Mouse (Mus musculus) intestine, postnatal 0 days (tissue): ENCODE measurements around the gene Pola2. TPM values are rescaled to one million over a fixed set of nuclear protein-coding genes. Genes with fewer than 3 reads are reported as not detected.

Source experiments
- ATAC-seq: fragments of 200-750 bp; cut with Nextera tagmentation; 2 replicates; pipeline ENCODE4 v1.8.0; 2017; ENCODE audit warnings: mild to moderate bottlenecking, moderate TSS enrichment, moderate library complexity
- H3K27ac ChIP-seq: fragments of 300-500 bp; sonication (generic); 2 replicates; pipeline ENCODE4 v1.5.1; 2014; ENCODE audit warnings: mild to moderate bottlenecking, low read depth, low read length, moderate library complexity
- H3K27me3 ChIP-seq: fragments of 300-500 bp; sonication (generic); replicated peaks from 2 replicates; pipeline ENCODE4 v1.6.1; 2014; ENCODE audit warnings: low read length, mixed read lengths; ENCODE audit not compliant: control insufficient read depth, insufficient read depth
- H3K36me3 ChIP-seq: fragments of 300-500 bp; sonication (generic); 2 replicates; pipeline ENCODE4 v1.6.1; 2014; ENCODE audit warnings: mild to moderate bottlenecking, moderate library complexity; ENCODE audit not compliant: control insufficient read depth, insufficient read depth
- H3K4me1 ChIP-seq: fragments of 300-500 bp; sonication (generic); replicated peaks from 2 replicates; pipeline ENCODE4 v1.6.1; 2014; ENCODE audit warnings: antibody characterized with exemption, low read length, mixed read lengths; ENCODE audit not compliant: control insufficient read depth, insufficient read depth
- H3K4me2 ChIP-seq: fragments of 300-500 bp; sonication (generic); replicated peaks from 2 replicates; pipeline ENCODE4 v1.6.1; 2014; ENCODE audit warnings: low read depth, mild to moderate bottlenecking, moderate library complexity
- H3K4me3 ChIP-seq: fragments of 300-500 bp; sonication (generic); 2 replicates; pipeline ENCODE4 v1.5.1; 2014; ENCODE audit warnings: low read depth, low read length
- H3K9ac ChIP-seq: fragments of 300-500 bp; sonication (generic); 2 replicates; pipeline ENCODE4 v1.6.1; 2014; ENCODE audit warnings: mild to moderate bottlenecking, low read depth, low read length
- H3K9me3 ChIP-seq: fragments of 300-500 bp; sonication (generic); 2 replicates; pipeline ENCODE4 v1.6.1; 2016; ENCODE audit warnings: mixed run types; ENCODE audit not compliant: control insufficient read depth
- CTCF ChIP-seq: sonication (generic); IDR thresholded peaks from 2 replicates; pipeline ENCODE4 v1.5.1; 2016; ENCODE audit warnings: low read depth, mild to moderate bottlenecking, control low read depth, antibody characterized with exemption, moderate library complexity
- WGBS: fragments of 180-500 bp; shearing (Covaris S2); extraction: QIAGEN DNeasy Blood & Tissue Kit; methylation state at CpG from one replicate; pipeline ENCODE4 v1.1.7; 2014; 5-methylcytosine and 5-hydroxymethylcytosine counted together
- polyA plus RNA-seq: library from polyadenylated mRNA; unstranded; fragments of >200 nt; fragmentation: Nextera tagmentation; extraction: Ambion mirVana; gene quantifications from 2 replicates; pipeline ENCODE4 v1.2.1, GENCODE M21; 2015

Gene Pola2
- polyA plus RNA-seq, 1 experiment from 2014 or later = 23.5 TPM

GRCm38 (mm10) chr19:5892262-5892661 is 71.7 kb downstream of the Pola2 start:
- TF ChIP-seq CTCF = no peak
- Histone ChIP-seq H3K9me3 (no peaks in the 10 kb centered on the region), H3K27me3 (no peaks in the 10 kb centered on the region), H3K36me3 (peaks cover 10% of the 10 kb centered on the region), H3K27ac (no peak overlapping the region), H3K9ac (no peak overlapping the region), H3K4me1 (no peaks in the 10 kb centered on the region; the same call in 1 of the 2 replicates), H3K4me3 (no peak overlapping the region), H3K4me2 (no peak overlapping the region)
- ATAC-seq = no peak
- 96% methylated on average over 7 of the region's 7 CpGs for WGBS

GRCm38 (mm10) chr19:5891521-5892258 is 72.3 kb downstream of the Pola2 start:
- ATAC-seq = no peak

More at GRCm38 (mm10) chr19:5891521-5892258, 72.3 kb downstream of the Pola2 start:
- H3K4me2 ChIP-seq = no peak overlapping the region; the same call in 1 of the 2 replicates
- 95% methylated on average over 12 of the region's 12 CpGs for WGBS
- no peak for TF ChIP-seq CTCF
- peaks cover 8% of the 10 kb centered on the region for H3K36me3 ChIP-seq
- peaks cover 1% of the 10 kb centered on the region; the same call in 1 of the 2 replicates for H3K4me1 ChIP-seq
- no peak overlapping the region for H3K9ac ChIP-seq
- H3K4me3 ChIP-seq = no peak overlapping the region
- H3K27ac ChIP-seq = no peak overlapping the region
- no peaks in the 10 kb centered on the region for H3K9me3 ChIP-seq
- no peaks in the 10 kb centered on the region for H3K27me3 ChIP-seq

Other genes with a start within 250 kb of the Pola2 start
- 49.8 and 51.0 TPM in 2 replicates for gene Ehbp1l1, start 237.9 kb downstream of the Pola2 start, polyA plus RNA-seq
- gene Fam89b, start 234.5 kb downstream of the Pola2 start, polyA plus RNA-seq = 48.5 and 48.9 TPM in 2 replicates
- gene Ltbp3, start 223.3 kb downstream of the Pola2 start, polyA plus RNA-seq = 11.9 and 15.6 TPM in 2 replicates
- 43.8 and 48.8 TPM in 2 replicates for gene Scyl1, start 192.8 kb downstream of the Pola2 start, polyA plus RNA-seq
- gene Frmd8, start 88.9 kb downstream of the Pola2 start, polyA plus RNA-seq = 21.7 and 24.0 TPM in 2 replicates
- 3.8 and 4.0 TPM in 2 replicates for gene Slc25a45, start 86.4 kb downstream of the Pola2 start, polyA plus RNA-seq
- gene Tigd3, start 70.1 kb downstream of the Pola2 start, polyA plus RNA-seq = 1.0 and 1.2 TPM in 2 replicates
- gene Dpf2, start 51.2 kb downstream of the Pola2 start, polyA plus RNA-seq = 49.9 and 51.9 TPM in 2 replicates
- 6.5 and 6.6 TPM in 2 replicates for gene Cdc42ep2, start 39.4 kb downstream of the Pola2 start, polyA plus RNA-seq
- gene Slc22a20, start 21.9 kb upstream of the Pola2 start, polyA plus RNA-seq = not detected in 2 replicates
- gene Capn1, start 51.7 kb upstream of the Pola2 start, polyA plus RNA-seq = 17.0 and 17.8 TPM in 2 replicates
- 17.7 and 21.3 TPM in 2 replicates for gene Syvn1, start 82.4 kb upstream of the Pola2 start, polyA plus RNA-seq
- gene Mrpl49, start 93.6 kb upstream of the Pola2 start, polyA plus RNA-seq = 35.0 and 36.3 TPM in 2 replicates
- gene Fau, start 93.6 kb upstream of the Pola2 start, polyA plus RNA-seq = 964 and 990 TPM in 2 replicates
- gene Znhit2, start 97.0 kb upstream of the Pola2 start, polyA plus RNA-seq = 30.8 and 33.3 TPM in 2 replicates
- 13.4 and 17.5 TPM in 2 replicates for gene Tm7sf2, start 104.2 kb upstream of the Pola2 start, polyA plus RNA-seq
- 35.9 and 42.4 TPM in 2 replicates for gene Vps51, start 113.0 kb upstream of the Pola2 start, polyA plus RNA-seq
- not detected in 2 replicates for gene Tmem262, start 115.8 kb upstream of the Pola2 start, polyA plus RNA-seq
- gene Gm28374, start 118.1 kb upstream of the Pola2 start, polyA plus RNA-seq = 0.43 and 0.47 TPM in 2 replicates
- gene Zfpl1, start 120.8 kb upstream of the Pola2 start, polyA plus RNA-seq = 54.9 and 56.2 TPM in 2 replicates
- 8.7 and 8.9 TPM in 2 replicates for gene Cdca5, start 120.8 kb upstream of the Pola2 start, polyA plus RNA-seq
- gene AC131692.1, start 130.2 kb upstream of the Pola2 start, polyA plus RNA-seq = not detected in 2 replicates
- gene Naaladl1, start 141.6 kb upstream of the Pola2 start, polyA plus RNA-seq = 273 and 333 TPM in 2 replicates
- gene Sac3d1, start 154.4 kb upstream of the Pola2 start, polyA plus RNA-seq = 17.0 and 19.1 TPM in 2 replicates
- 23.0 and 23.3 TPM in 2 replicates for gene Snx15, start 164.1 kb upstream of the Pola2 start, polyA plus RNA-seq
- gene Batf2, start 176.8 kb upstream of the Pola2 start, polyA plus RNA-seq = 0.61 and 1.3 TPM in 2 replicates
- gene Arl2, start 177.3 kb upstream of the Pola2 start, polyA plus RNA-seq = 70.6 and 71.5 TPM in 2 replicates
- 0.20 TPM in 1 of 2 replicates, not detected in the other for gene Majin, start 220.2 kb upstream of the Pola2 start, polyA plus RNA-seq